Mouse (Mus musculus) embryonic facial prominence, embryonic 10.5 days (tissue): ENCODE measurements at regions not wholly inside any gene's neighbourhood (a gene's known extent, or its start where the extent isn't known, plus 50 kb on each side); places are given as distances from the start of the nearest gene placed in this dataset.

ENCODE experiments used
- DNase-seq: peaks from one replicate; pipeline ENCODE4 v3.0.0-alpha.2; 2017; ENCODE audit warnings: low spot score
- H3K27ac ChIP-seq: fragments of 300-500 bp; sonication (generic); replicated peaks from 2 replicates; pipeline ENCODE4 v1.5.1; 2016; ENCODE audit warnings: mild to moderate bottlenecking
- H3K27me3 ChIP-seq: fragments of 300-500 bp; sonication (generic); replicated peaks from 2 replicates; pipeline ENCODE4 v1.6.1; 2016; ENCODE audit warnings: low read depth, mild to moderate bottlenecking; ENCODE audit not compliant: poor library complexity, severe bottlenecking
- H3K36me3 ChIP-seq: fragments of 300-500 bp; sonication (generic); replicated peaks from 2 replicates; pipeline ENCODE4 v1.6.1; 2016; ENCODE audit warnings: mild to moderate bottlenecking, moderate library complexity
- H3K4me1 ChIP-seq: fragments of 300-500 bp; sonication (generic); 2 replicates; pipeline ENCODE4 v1.6.1; 2016
- H3K4me3 ChIP-seq: fragments of 300-500 bp; sonication (generic); 2 replicates; pipeline ENCODE4 v1.5.1; 2016; ENCODE audit warnings: mild to moderate bottlenecking, moderate library complexity
- H3K9me3 ChIP-seq: fragments of 300-500 bp; sonication (generic); 2 replicates; pipeline ENCODE4 v1.6.1; 2016; ENCODE audit warnings: mild to moderate bottlenecking
- WGBS: fragments of 180-500 bp; shearing (Covaris S2); methylation state at CpG from one replicate; pipeline ENCODE4 v1.1.7; 2016; 5-methylcytosine and 5-hydroxymethylcytosine counted together

DNA sequence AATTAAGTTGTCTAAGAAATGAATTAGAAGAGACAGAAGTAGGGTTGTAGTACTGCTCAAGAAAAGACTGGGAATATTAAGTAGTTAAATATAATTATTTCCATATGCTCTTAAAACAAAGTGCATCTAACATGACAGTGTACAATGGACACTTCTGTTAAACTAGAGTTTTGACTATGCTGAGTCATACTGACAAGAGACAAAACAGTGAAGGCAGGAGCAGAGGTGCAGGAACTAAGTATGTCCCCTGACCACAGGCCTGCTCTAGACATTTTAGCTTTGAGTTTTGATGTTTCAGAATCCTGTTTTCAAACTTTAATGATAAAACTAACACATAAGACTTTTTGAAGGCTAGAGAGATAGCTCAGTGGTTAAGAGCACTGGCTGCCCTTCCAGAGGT, 123.6 kb downstream of the Mex3b start:
- H3K4me1 ChIP-seq: no peaks in the 10 kb centered on the region
- no peaks in the 10 kb centered on the region for H3K36me3 ChIP-seq
- no peak for DNase-seq
- H3K9me3 ChIP-seq: no peaks in the 10 kb centered on the region
- H3K27me3 ChIP-seq: no peaks in the 10 kb centered on the region
- no peak overlapping the region for H3K27ac ChIP-seq
- no peak overlapping the region for H3K4me3 ChIP-seq

DNA sequence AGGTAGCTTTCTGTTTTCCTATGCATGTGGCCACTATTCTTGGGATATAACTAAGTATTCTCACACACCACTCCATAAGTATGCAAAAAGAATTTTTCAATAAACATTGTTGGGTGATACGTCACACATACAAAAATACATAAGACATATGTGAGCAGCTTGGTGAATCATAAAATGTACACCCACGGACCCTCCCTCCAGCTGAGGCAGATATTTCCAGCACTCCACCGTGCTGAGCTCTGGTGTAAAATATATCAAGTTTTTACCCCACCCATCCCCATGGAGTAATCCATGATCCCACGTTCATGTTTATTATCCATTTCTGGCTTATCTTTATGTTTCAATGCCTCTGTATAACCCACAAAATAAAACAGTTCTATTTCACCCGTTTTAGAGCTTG, 126.0 kb downstream of the Mex3b start:
- Histone ChIP-seq H3K27ac (no peak overlapping the region), H3K4me1 (no peaks in the 10 kb centered on the region), H3K36me3 (no peaks in the 10 kb centered on the region), H3K9me3 (no peaks in the 10 kb centered on the region), H3K27me3 (no peaks in the 10 kb centered on the region), H3K4me3 (no peak overlapping the region)
- 86% methylated on average over 5 of the region's 5 CpGs for WGBS
- DNase-seq: no peak

DNA sequence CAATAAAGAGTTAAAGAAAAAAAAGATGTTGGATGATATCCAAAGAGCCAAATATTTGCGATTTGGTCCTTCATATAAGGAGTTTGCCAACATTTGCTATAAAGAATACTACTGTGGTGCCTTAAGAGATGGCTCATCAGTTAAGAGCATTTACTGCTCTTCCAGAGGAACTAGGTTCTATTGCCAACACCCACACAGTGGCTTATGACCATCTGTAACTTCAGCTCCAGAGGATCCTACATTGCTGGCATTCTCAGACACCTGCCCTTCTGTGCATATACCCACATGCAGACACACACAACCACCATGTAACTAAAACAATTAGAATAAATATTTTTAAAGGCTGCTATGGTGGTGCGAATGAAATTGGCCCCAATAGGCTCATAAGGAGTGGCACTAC, 131.7 kb downstream of the Mex3b start:
- no peaks in the 10 kb centered on the region for H3K4me1 ChIP-seq
- no peaks in the 10 kb centered on the region for H3K27me3 ChIP-seq
- 93% methylated on average over 2 of the region's 2 CpGs for WGBS
- no peak overlapping the region for H3K27ac ChIP-seq
- H3K36me3 ChIP-seq: no peaks in the 10 kb centered on the region
- no peaks in the 10 kb centered on the region for H3K9me3 ChIP-seq
- H3K4me3 ChIP-seq: no peak overlapping the region
- DNase-seq: no peak

DNA sequence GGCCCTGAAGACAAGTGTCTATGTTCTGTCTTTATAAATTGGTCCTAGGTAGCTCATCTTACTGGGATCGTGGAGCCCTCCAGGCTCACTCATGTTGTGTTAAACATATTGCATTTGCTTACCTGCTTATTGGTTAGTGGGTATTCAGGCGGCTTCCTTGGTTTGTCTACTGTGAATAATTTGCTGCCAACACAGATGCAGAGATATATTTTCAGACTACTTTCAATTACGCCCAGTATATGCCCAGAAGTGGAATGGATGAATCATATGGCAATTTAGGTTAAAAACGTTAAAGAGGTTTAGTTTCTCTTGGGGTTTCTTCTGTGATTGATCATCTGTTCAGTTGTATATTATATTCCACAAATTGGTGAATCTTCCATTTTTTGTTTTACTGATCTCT, 140.4 kb downstream of the Mex3b start:
- 85% methylated on average over 4 of the region's 4 CpGs for WGBS

DNA sequence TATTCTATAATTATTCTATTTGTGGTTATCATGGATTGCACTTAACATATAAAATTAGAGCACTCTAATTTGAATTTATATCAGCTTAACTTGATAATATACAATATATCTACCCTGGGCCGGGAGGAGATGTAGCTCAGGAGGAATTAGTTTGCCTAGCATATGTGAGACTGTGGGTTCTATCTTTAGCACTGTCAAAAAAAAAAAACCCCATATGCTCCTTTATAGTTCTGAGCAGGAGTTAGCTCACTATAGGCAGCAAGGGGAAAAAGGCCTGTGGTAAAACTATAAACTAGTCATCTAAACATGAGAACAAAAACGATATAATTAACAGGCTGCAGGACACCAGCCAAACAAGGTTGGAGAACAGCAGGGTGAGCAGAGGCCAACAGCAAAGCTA, 145.0 kb downstream of the Mex3b start:
- Histone ChIP-seq H3K27me3 (no peaks in the 10 kb centered on the region), H3K27ac (no peak overlapping the region), H3K36me3 (no peaks in the 10 kb centered on the region), H3K4me1 (peaks cover 5% of the 10 kb centered on the region), H3K9me3 (no peaks in the 10 kb centered on the region), H3K4me3 (no peak overlapping the region)
- DNase-seq: no peak
- 90% methylated on average over 2 of the region's 2 CpGs for WGBS

More for the DNA sequence above, 140.4 kb downstream of the Mex3b start:
- H3K4me1 ChIP-seq: no peaks in the 10 kb centered on the region
- no peak for DNase-seq
- H3K27ac ChIP-seq: no peak overlapping the region
- H3K9me3 ChIP-seq: no peaks in the 10 kb centered on the region
- H3K27me3 ChIP-seq: no peaks in the 10 kb centered on the region
- H3K36me3 ChIP-seq: no peaks in the 10 kb centered on the region
- no peak overlapping the region for H3K4me3 ChIP-seq

DNA sequence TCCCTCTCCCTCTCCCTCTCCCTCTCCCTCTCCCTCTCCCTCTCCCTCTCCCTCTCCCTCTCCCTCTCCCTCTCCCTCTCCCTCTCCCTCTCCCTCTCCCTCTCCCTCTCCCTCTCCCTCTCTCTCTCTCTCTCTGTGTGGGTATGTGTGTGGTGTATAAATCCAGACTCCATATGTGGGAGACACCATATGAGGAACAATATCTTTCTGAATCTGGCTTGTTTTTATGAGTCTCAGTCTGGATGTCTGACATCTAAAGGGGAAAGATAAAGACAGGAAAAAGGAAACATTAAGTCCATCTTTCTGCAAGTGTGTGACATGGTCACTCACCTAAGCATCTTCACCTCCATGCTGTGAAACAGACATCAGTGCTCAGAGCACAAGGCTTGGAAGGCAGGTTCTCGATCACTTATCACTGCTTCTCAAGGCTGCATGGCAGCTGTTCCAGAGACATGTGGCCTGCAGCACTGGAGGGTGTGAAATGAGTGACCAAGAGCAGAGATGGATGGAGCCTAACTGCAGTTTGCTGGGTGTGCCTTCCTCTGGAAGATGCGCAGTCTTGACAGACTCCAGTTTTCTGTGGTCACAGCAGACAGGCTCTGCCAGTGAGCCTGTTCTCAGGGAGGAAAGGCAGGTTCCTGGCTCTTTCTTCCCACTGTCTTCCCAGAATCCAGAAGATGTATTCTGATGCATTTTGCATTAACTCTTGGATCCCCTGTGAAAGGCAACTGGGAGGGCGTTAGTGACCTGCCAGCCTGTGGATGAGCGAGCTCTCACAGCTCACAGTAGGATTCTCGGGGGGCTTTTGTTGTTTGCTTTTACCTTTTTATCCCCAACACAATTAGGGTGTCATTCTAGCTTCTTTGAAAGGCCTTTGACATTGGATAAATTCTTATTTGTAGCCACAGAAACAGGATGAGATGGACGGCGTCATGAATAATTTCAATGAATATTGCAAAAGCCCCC, 147.9 kb downstream of the Mex3b start:
- no peak for DNase-seq
- Histone ChIP-seq H3K27ac (no peak overlapping the region), H3K9me3 (no peaks in the 10 kb centered on the region), H3K27me3 (no peaks in the 10 kb centered on the region), H3K36me3 (no peaks in the 10 kb centered on the region), H3K4me1 (peaks cover 5% of the 10 kb centered on the region), H3K4me3 (no peak overlapping the region)
- WGBS: 54% methylated on average over 7 of the region's 7 CpGs

DNA sequence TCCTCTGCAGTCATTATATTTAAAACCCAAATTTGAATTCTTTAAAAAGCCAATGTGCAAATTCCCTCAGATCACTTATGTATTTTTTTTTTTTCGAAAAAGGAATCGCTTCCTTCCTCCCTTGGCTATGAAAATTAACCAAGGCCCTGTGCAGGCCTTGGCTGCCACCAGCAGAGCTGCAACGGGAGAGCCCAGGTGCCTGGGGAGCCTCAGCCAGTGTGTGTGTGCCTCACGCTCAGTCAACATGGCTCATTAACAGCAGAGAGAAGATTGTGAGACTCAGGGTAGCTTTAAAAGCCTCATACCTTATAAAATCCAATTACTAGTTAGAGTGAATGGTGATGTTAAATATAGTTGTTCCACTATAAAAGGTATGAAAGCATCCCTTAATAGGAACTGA, 148.6 kb downstream of the Mex3b start:
- 41% methylated on average over 4 of the region's 4 CpGs for WGBS
- H3K36me3 ChIP-seq: no peaks in the 10 kb centered on the region
- no peak overlapping the region for H3K4me3 ChIP-seq
- H3K27ac ChIP-seq: no peak overlapping the region
- no peaks in the 10 kb centered on the region for H3K9me3 ChIP-seq
- H3K4me1 ChIP-seq: peaks cover 5% of the 10 kb centered on the region
- DNase-seq: no peak
- H3K27me3 ChIP-seq: no peaks in the 10 kb centered on the region

DNA sequence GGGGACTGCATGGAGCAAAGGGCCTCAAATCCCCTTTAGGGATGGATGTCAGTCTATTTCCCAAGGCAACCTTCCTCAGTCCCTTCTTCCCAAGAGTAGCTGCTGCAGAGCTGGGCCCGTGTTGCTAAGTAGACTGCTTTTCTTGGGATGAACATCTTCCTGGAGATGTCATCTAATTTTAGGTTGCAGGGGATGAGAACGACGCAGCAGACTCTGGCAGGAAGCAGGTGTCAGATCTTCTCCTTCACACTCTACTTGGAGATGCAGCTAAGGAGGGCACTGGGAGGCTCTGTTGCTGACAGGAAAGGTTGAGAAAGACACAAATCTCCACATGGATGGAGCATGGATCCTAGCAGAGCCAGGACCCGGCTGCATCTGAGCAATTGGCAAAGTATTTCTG, 149.4 kb downstream of the Mex3b start:
- 70% methylated on average over 4 of the region's 4 CpGs for WGBS

DNA sequence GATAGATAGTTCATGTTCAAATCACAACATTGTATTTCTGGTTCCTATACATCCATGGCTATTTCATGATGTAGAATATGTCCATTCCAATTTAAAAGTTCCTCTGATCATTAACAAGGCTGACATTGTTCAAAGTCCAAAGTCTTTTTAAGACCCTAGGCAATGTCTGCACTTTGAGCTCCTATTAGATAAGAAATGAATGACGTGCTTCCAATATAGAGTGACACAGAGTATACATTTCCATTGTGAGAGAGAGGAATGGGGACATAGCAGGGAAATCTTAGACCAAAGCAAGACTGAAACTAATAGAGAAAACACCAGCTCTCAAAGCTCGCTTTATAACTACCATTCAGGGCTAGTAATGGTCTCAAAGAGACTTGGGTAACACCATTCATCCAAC, 153.5 kb downstream of the Mex3b start:
- WGBS: 85% methylated on average over 2 of the region's 2 CpGs
- Histone ChIP-seq H3K9me3 (no peaks in the 10 kb centered on the region), H3K4me1 (no peaks in the 10 kb centered on the region), H3K36me3 (no peaks in the 10 kb centered on the region), H3K27me3 (no peaks in the 10 kb centered on the region), H3K27ac (no peak overlapping the region), H3K4me3 (no peak overlapping the region)
- no peak for DNase-seq

More for the DNA sequence above, 149.4 kb downstream of the Mex3b start:
- no peak for DNase-seq
- peaks cover 5% of the 10 kb centered on the region for H3K4me1 ChIP-seq
- H3K27ac ChIP-seq: no peak overlapping the region
- H3K36me3 ChIP-seq: no peaks in the 10 kb centered on the region
- no peak overlapping the region for H3K4me3 ChIP-seq
- H3K27me3 ChIP-seq: no peaks in the 10 kb centered on the region
- no peaks in the 10 kb centered on the region for H3K9me3 ChIP-seq

DNA sequence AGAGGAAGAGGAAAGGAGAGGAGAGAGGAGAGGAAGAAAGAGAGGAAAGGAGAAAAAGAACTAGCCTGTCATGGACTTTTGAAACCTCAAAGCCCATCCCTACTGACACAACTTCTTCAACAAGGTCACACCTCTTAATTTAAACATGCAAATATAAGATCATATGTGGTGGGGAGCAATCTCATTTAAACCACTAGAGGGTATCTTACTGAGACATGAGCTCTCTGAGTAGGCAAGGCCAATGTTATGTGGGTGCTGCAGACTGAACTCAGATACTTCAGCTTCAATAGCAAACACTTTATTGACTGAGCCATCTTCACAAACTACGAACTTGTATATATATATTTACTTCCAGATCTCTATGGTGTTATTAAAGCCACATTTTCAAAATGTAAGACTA, 156.9 kb downstream of the Mex3b start:
- WGBS: 88% methylated on average over 1 of the region's 1 CpGs
- Histone ChIP-seq H3K4me3 (no peak overlapping the region), H3K36me3 (no peaks in the 10 kb centered on the region)

DNA sequence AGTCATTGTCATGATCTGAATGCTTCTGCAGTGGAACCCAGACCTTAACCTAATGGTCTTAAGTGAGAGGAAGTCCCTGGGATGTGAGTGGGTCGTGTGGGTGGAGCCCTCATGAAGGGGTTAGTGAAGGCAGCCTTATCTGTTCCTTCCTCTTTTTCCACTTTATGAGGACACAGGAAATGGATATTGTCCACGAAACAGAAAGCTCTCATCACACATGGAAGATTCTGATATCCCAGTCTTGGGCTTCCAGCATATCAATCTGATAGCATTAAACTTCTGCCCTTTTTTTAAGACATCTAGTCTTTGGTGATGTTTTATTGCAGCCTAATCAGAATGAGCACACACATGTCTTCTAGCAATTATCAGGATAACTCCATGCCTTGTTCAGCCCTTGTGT, 164.0 kb downstream of the Mex3b start:
- H3K27ac ChIP-seq: no peak overlapping the region

More for the DNA sequence above, 156.9 kb downstream of the Mex3b start:
- H3K9me3 ChIP-seq: no peaks in the 10 kb centered on the region
- no peak overlapping the region for H3K27ac ChIP-seq
- H3K27me3 ChIP-seq: no peaks in the 10 kb centered on the region
- H3K4me1 ChIP-seq: no peaks in the 10 kb centered on the region
- no peak for DNase-seq

DNA sequence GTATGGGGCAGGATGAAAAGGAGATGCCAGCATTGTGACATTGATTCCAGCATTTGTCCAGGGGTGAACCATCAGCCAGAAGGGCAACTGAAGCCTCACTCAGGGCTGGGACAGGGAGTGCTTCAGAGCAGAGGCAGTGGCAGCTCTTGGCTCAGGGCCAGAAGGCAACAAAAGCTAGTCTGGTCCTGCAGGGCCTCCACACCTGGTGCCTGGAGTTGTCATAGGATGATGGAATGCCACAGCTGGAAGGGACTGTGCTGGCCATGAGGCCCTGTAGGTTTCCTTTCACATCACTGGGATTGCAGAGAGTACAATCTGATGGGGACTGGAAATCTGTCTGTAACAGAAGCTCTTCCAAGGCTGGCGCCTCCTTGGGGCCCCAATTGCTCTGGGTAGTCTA, 164.9 kb downstream of the Mex3b start:
- peaks cover 13% of the 10 kb centered on the region for H3K4me1 ChIP-seq
- H3K27ac ChIP-seq: no peak overlapping the region
- H3K36me3 ChIP-seq: no peaks in the 10 kb centered on the region
- no peaks in the 10 kb centered on the region for H3K27me3 ChIP-seq
- H3K4me3 ChIP-seq: no peak overlapping the region
- WGBS: 81% methylated on average over 1 of the region's 1 CpGs
- DNase-seq: no peak
- no peaks in the 10 kb centered on the region for H3K9me3 ChIP-seq

More for the DNA sequence above, 164.0 kb downstream of the Mex3b start:
- 74% methylated on average over 2 of the region's 2 CpGs for WGBS
- peaks cover 7% of the 10 kb centered on the region for H3K4me1 ChIP-seq
- H3K36me3 ChIP-seq: no peaks in the 10 kb centered on the region
- H3K4me3 ChIP-seq: no peak overlapping the region
- no peak for DNase-seq
- H3K9me3 ChIP-seq: no peaks in the 10 kb centered on the region
- no peaks in the 10 kb centered on the region for H3K27me3 ChIP-seq

DNA sequence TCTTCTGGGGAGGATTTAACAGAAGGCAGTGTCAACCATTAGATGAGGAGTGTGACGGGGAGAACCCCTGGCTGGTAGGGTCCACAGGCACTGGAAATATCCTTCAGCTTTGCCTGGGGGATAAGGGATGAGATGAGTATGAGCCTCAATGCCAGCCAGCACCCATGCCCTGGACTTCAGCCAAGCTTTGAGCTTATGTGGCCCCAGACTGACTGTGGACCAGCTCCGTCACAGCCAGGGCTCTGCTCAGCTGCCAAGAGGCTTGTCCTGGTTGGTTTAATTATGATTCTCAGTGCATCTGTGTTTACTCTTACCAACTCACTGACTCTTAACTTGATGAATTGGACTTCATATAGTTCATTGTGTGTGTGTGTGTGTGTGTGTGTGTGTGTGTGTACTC, 165.8 kb downstream of the Mex3b start:
- H3K4me1 ChIP-seq: peaks cover 20% of the 10 kb centered on the region

More for the DNA sequence above, 165.8 kb downstream of the Mex3b start:
- Histone ChIP-seq H3K27ac (no peak overlapping the region), H3K36me3 (no peaks in the 10 kb centered on the region), H3K4me3 (no peak overlapping the region), H3K9me3 (no peaks in the 10 kb centered on the region), H3K27me3 (no peaks in the 10 kb centered on the region)
- no peak for DNase-seq
- 90% methylated on average over 2 of the region's 2 CpGs for WGBS
